Mouse (Mus musculus) embryonic facial prominence, embryonic 11.5 days (tissue): ENCODE measurements around the gene Mreg. TPM values are rescaled to one million over a fixed set of nuclear protein-coding genes. Genes with fewer than 3 reads are reported as not detected.
A peak's percentile ranks its signal among the peaks of the same experiment; 100 is the strongest.

Experiments
- ATAC-seq: fragments of 200-750 bp; cut with Nextera tagmentation; replicated peaks from 2 replicates; pipeline ENCODE4 v1.8.0; 2017; ENCODE audit warnings: low read depth; ENCODE audit not compliant: insufficient number of reproducible peaks, low FRiP score, low TSS enrichment
- DNase-seq: peaks from one replicate; pipeline ENCODE4 v3.0.0-alpha.2; 2015; ENCODE audit warnings: low spot score
- H3K27ac ChIP-seq: fragments of 300-500 bp; sonication (generic); replicated peaks from 2 replicates; pipeline ENCODE4 v1.5.1; 2014; ENCODE audit warnings: mild to moderate bottlenecking, low read depth, low read length, control low read depth
- H3K27me3 ChIP-seq: fragments of 300-500 bp; sonication (generic); 2 replicates; pipeline ENCODE4 v1.6.1; 2014; ENCODE audit warnings: mild to moderate bottlenecking, low read length, moderate library complexity, mixed read lengths; ENCODE audit not compliant: control insufficient read depth, insufficient read depth
- H3K36me3 ChIP-seq: fragments of 300-500 bp; sonication (generic); replicated peaks from 2 replicates; pipeline ENCODE4 v1.6.1; 2014; ENCODE audit warnings: low read depth, mild to moderate bottlenecking, low read length, moderate library complexity, mixed read lengths; ENCODE audit not compliant: control insufficient read depth, insufficient read depth
- H3K4me1 ChIP-seq: fragments of 300-500 bp; sonication (generic); 2 replicates; pipeline ENCODE4 v1.6.1; 2014; ENCODE audit warnings: low read length, mixed read lengths; ENCODE audit not compliant: control insufficient read depth, insufficient read depth
- H3K4me2 ChIP-seq: fragments of 300-500 bp; sonication (generic); 2 replicates; pipeline ENCODE4 v1.6.1; 2014; ENCODE audit warnings: low read depth, mild to moderate bottlenecking, control low read depth, low read length, moderate library complexity
- H3K4me3 ChIP-seq: fragments of 300-500 bp; sonication (generic); 2 replicates; pipeline ENCODE4 v1.5.1; 2014; ENCODE audit warnings: low read depth, low read length, control low read depth
- H3K9ac ChIP-seq: fragments of 300-500 bp; sonication (generic); replicated peaks from 2 replicates; pipeline ENCODE4 v1.6.1; 2014; ENCODE audit warnings: mild to moderate bottlenecking, control low read depth, low read length
- H3K9me3 ChIP-seq: fragments of 300-500 bp; sonication (generic); replicated peaks from 2 replicates; pipeline ENCODE4 v1.6.1; 2016; ENCODE audit warnings: mild to moderate bottlenecking, low read length, inconsistent platforms, mixed read lengths; ENCODE audit not compliant: control insufficient read depth
- WGBS: fragments of 180-500 bp; shearing (Covaris S2); extraction: QIAGEN DNeasy Blood & Tissue Kit; methylation state at CpG from one replicate; pipeline ENCODE4 v1.1.7; 2014; 5-methylcytosine and 5-hydroxymethylcytosine counted together
- polyA plus RNA-seq: library from polyadenylated mRNA; unstranded; fragments of >200 nt; fragmentation: Nextera tagmentation; extraction: Ambion mirVana; gene quantifications from 2 replicates; pipeline ENCODE4 v1.2.1, GENCODE M21; 2014

Mreg gene
- polyA plus RNA-seq, 1 experiment from 2014 or later: 24.7 TPM

DNA sequence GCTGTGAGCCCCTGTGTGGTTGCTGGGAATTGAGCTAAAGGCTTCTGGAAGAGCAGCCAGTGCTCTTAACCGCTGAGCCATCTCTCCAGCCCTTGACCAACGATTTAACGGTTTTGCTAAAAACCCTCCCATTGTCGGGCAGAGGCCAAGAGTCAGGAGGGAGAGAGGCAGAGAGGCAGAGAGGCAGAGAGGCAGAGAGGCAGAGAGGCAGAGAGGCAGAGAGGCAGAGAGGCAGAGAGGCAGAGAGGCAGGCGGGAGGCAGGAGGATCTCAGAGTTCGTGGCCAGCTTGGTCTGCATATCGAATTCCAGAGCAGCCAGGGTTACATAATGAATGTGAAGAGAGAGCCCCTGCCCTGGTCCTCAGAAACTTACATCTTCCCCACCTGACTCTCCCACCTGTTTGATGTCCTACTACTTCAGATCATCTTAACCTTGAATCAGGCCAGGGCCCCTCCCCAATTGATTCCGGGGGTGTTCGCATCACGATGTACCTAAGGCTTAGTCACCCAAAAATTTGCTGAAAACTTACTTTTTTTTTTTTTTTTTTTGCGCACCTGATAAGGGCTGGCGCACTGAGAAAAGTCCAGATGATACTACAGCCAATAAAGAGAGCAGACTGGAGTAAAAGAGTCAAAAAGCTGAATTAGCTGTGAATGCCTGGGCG lies 13.1 kb upstream of the Mreg start:
- H3K9ac ChIP-seq: no peak overlapping the region; the same call in 1 of the 2 replicates
- no peak for ATAC-seq
- H3K4me2 ChIP-seq: peak overlapping the region; percentile 54
- H3K4me1 ChIP-seq: no peaks in the 10 kb centered on the region
- no peaks in the 10 kb centered on the region; the same call in 1 of the 2 replicates for H3K36me3 ChIP-seq
- H3K4me3 ChIP-seq: peak overlapping the region; percentile 31
- H3K9me3 ChIP-seq: no peaks in the 10 kb centered on the region
- DNase-seq: no peak
- no peak overlapping the region for H3K27ac ChIP-seq
- 7% methylated on average over 13 of the region's 13 CpGs for WGBS
- no peaks in the 10 kb centered on the region for H3K27me3 ChIP-seq

DNA sequence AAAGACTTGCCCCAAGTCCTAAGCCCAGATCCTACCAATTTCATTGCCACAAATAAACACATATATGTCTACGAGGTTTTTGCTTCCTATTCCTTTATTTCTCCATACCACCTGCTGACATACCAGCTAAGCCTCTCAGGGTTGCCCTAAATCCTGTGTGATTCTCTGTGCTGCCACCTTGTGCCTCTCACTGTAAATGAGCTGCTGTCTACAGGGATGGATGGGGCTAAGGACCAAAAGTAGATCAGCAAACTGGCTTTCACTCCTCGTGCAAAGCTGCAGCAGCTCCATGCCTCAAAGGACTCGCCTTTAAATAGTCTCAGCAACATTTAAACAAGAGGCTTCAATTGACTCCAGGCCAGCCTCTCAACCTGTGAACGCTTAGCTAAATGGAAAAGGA lies 7.9 kb upstream of the Mreg start:
- ATAC-seq: no peak
- no peak overlapping the region for H3K27ac ChIP-seq
- DNase-seq: no peak
- H3K4me1 ChIP-seq: no peaks in the 10 kb centered on the region
- H3K9me3 ChIP-seq: no peaks in the 10 kb centered on the region
- no peak overlapping the region for H3K4me2 ChIP-seq
- H3K36me3 ChIP-seq: no peaks in the 10 kb centered on the region
- no peak overlapping the region for H3K4me3 ChIP-seq
- WGBS: 20% methylated on average over 4 of the region's 4 CpGs
- H3K9ac ChIP-seq: no peak overlapping the region
- no peaks in the 10 kb centered on the region for H3K27me3 ChIP-seq

- no peak for DNase-seq
- Histone ChIP-seq H3K4me1 (no peaks in the 10 kb centered on the region), H3K27me3 (no peaks in the 10 kb centered on the region), H3K4me2 (no peak overlapping the region), H3K36me3 (no peaks in the 10 kb centered on the region), H3K27ac (no peak overlapping the region), H3K9ac (no peak overlapping the region), H3K4me3 (no peak overlapping the region), H3K9me3 (no peaks in the 10 kb centered on the region)
- 38% methylated on average over 2 of the region's 2 CpGs for WGBS
- ATAC-seq: no peak
Measured at GRCm38 (mm10) chr1:72219116-72219515, 7.0 kb upstream of the Mreg start.

DNA sequence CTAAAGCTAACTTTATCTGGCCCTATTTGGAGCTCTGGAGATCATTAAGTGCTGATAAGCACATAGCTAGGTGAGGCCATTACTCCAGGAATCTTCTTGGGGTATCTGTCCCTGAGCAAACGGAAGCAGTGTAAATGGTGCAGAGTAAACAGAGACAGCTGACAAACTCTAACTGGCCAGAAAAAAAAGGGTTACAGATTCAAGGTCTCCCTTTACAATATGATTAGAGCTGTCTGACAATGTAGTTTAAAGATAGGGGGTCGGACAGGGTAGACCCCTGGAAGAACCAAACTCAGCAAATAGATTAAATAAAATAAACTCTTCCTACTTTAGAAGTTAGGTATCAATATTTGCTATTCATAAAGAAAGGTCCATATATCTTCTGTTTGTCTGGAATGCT lies 6.5 kb upstream of the Mreg start:
- no peaks in the 10 kb centered on the region for H3K36me3 ChIP-seq
- H3K4me1 ChIP-seq: no peaks in the 10 kb centered on the region
- H3K9ac ChIP-seq: no peak overlapping the region
- WGBS: 71% methylated on average over 2 of the region's 2 CpGs
- H3K9me3 ChIP-seq: no peaks in the 10 kb centered on the region
- H3K4me3 ChIP-seq: no peak overlapping the region
- H3K27ac ChIP-seq: no peak overlapping the region
- ATAC-seq: no peak
- H3K4me2 ChIP-seq: no peak overlapping the region
- H3K27me3 ChIP-seq: no peaks in the 10 kb centered on the region
- no peak for DNase-seq

DNA sequence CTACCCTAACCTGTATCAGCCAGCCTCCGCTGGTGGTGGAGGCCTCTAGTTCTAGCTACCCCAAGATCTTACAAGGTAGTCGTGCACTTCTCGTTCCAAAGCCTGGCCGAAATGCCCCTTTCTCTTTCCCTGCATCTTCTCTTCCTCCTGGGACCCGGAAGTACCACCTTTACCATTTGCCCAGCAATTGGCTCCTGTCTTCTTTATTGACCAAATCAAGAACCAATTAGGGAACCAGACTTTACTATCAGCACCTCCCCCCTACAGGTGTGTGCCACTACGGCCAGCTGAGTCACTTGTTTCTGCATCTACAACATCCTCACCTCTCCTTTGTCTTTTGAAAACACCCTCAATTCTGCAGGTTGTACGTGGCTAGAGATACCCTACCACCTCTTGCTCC lies 4.7 kb upstream of the Mreg start:
- ATAC-seq (no peak), DNase-seq (no peak)
- no peaks in the 10 kb centered on the region for H3K36me3 ChIP-seq
- no peak overlapping the region for H3K4me3 ChIP-seq
- H3K9me3 ChIP-seq: no peaks in the 10 kb centered on the region
- 87% methylated on average over 7 of the region's 7 CpGs for WGBS
- H3K4me1 ChIP-seq: no peaks in the 10 kb centered on the region
- H3K27ac ChIP-seq: no peak overlapping the region
- H3K9ac ChIP-seq: no peak overlapping the region
- 0 out of 2 replicates have a peak, but pooled peaks cover under 1% of the 10 kb centered on the region for H3K27me3 ChIP-seq
- H3K4me2 ChIP-seq: no peak overlapping the region

DNA sequence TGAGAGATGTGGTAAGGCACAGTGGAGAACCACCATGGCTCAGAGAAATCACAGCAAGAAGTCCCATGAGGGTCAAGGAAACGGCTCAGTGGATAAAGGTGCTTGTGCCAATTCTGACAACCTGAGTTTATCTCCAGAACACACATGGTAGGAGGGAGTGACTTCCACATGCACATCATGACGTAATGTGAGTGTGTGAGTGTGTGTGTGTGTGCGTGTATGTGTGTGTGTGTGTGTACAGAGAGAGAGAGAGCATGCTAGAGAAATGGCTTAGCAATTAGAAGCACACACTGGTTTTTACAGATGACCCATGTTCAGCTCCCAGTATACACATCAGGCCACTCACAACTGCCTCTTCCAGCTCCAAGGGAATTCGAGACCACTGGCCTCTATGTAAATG lies 3.1 kb upstream of the Mreg start:
- Histone ChIP-seq H3K4me1 (0 out of 2 replicates have a peak, but pooled peaks cover 3% of the 10 kb centered on the region), H3K9ac (no peak overlapping the region), H3K4me3 (no peak overlapping the region), H3K36me3 (no peaks in the 10 kb centered on the region), H3K27ac (no peak overlapping the region), H3K4me2 (no peak overlapping the region), H3K27me3 (0 out of 2 replicates have a peak, but pooled peaks cover 2% of the 10 kb centered on the region), H3K9me3 (no peaks in the 10 kb centered on the region)
- DNase-seq: no peak
- no peak for ATAC-seq
- 65% methylated on average over 4 of the region's 4 CpGs for WGBS

DNA sequence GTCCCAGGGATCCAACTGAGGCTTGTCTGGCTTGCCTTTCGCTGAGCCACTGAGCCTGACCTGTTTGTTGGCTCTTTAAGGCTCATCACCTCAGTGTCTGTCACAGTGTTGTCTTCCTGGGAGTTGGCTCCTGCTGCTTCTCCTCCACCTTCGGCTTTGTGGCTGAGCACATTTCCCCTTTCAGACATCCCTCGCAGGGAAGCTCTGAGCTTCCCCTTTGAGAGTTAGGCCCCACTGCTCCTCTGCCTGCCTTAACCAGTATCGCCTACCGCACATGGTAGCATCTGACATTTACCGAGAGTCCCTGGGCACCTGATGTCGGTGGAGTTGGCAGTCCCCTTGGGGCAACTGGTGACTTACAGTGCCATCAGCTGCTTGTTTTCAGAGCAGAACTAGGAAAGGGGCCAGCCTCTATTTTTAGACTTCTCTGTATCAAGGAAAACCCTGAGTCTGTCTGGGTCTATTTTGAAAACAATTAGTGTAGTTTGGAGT lies 2.4 kb upstream of the Mreg start:
- Histone ChIP-seq H3K4me2 (no peak overlapping the region), H3K4me3 (no peak overlapping the region), H3K4me1 (0 out of 2 replicates have a peak, but pooled peaks cover 3% of the 10 kb centered on the region), H3K36me3 (no peaks in the 10 kb centered on the region), H3K9ac (no peak overlapping the region), H3K9me3 (no peaks in the 10 kb centered on the region), H3K27ac (no peak overlapping the region), H3K27me3 (0 out of 2 replicates have a peak, but pooled peaks cover 2% of the 10 kb centered on the region)
- 49% methylated on average over 7 of the region's 7 CpGs for WGBS
- no peak for DNase-seq
- no peak for ATAC-seq

- 86% methylated on average over 3 of the region's 3 CpGs for WGBS
- Histone ChIP-seq H3K4me3 (no peak overlapping the region), H3K36me3 (no peaks in the 10 kb centered on the region), H3K4me1 (0 out of 2 replicates have a peak, but pooled peaks cover 3% of the 10 kb centered on the region), H3K27ac (no peak overlapping the region), H3K4me2 (no peak overlapping the region), H3K27me3 (0 out of 2 replicates have a peak, but pooled peaks cover 2% of the 10 kb centered on the region), H3K9me3 (no peaks in the 10 kb centered on the region), H3K9ac (no peak overlapping the region)
- ATAC-seq: no peak
- DNase-seq: no peak
Measured at GRCm38 (mm10) chr1:72213954-72214353, 1.8 kb upstream of the Mreg start.
